Mouse (Mus musculus): ENCODE measurements around the gene Vmn1r27.

Vmn1r27 gene

GRCm38 (mm10) chr6:58218721-58219120 is at the start of gene Vmn1r27:
Vmn1r27 (minus strand) TSS chr6:58218821.
- no peak for DNase-seq (ENCODE audit: low read depth, low spot score)

- DNase-seq (ENCODE audit: low read depth, low spot score), result no peak
Measured at GRCm38 (mm10) chr6:58261737-58262136, 43.1 kb upstream of the Vmn1r27 start, which contains the start of gene Vmn1r28. Vmn1r28 (plus strand) TSS chr6:58262037.

- no peak for DNase-seq (ENCODE audit: low read depth, low spot score)
Measured at GRCm38 (mm10) chr6:58216119-58216518, 2.5 kb downstream of the Vmn1r27 start.

Measured in A20 (cell line).